Mouse (Mus musculus): ENCODE measurements around the gene Herc2. TPM values are rescaled to one million over a fixed set of nuclear protein-coding genes. Genes with fewer than 3 reads are reported as not detected.
A peak's percentile ranks its signal among the peaks of the same experiment; 100 is the strongest.
"Not testable (repeated sequence)": the region's sequence is repeated elsewhere in the genome, so short reads cannot be mapped to it uniquely, and the experiment has no call there.

Herc2 gene
- 10 to 100 TPM; 39.4 to 54.3 TPM for total RNA-seq (2021)
- long read RNA-seq, experiment 1, partial matches to known transcripts, result 10 of 10 reads
- long read RNA-seq, experiment 1, other reads (novel, unspliced or antisense), result 0 of 10 reads
- long read RNA-seq, experiment 2, partial matches to known transcripts, result 2 of 2 reads
- long read RNA-seq, experiment 2, other reads (novel, unspliced or antisense), result 0 of 2 reads

- peak; percentile 99 for DNase-seq
Observed at GRCm38 (mm10) chr7:56049831-56050321, at the start of gene Herc2. Herc2 (plus strand) TSS chr7:56050196.

GRCm38 (mm10) chr7:56010318-56011017 lies 39.5 kb upstream of the Herc2 start:
- peak; percentile 25 for DNase-seq

GRCm38 (mm10) chr7:56011018-56011333 lies 39.0 kb upstream of the Herc2 start:
- DNase-seq, result no peak

GRCm38 (mm10) chr7:56013261-56014001 lies 36.6 kb upstream of the Herc2 start:
- no peak for DNase-seq

DNA sequence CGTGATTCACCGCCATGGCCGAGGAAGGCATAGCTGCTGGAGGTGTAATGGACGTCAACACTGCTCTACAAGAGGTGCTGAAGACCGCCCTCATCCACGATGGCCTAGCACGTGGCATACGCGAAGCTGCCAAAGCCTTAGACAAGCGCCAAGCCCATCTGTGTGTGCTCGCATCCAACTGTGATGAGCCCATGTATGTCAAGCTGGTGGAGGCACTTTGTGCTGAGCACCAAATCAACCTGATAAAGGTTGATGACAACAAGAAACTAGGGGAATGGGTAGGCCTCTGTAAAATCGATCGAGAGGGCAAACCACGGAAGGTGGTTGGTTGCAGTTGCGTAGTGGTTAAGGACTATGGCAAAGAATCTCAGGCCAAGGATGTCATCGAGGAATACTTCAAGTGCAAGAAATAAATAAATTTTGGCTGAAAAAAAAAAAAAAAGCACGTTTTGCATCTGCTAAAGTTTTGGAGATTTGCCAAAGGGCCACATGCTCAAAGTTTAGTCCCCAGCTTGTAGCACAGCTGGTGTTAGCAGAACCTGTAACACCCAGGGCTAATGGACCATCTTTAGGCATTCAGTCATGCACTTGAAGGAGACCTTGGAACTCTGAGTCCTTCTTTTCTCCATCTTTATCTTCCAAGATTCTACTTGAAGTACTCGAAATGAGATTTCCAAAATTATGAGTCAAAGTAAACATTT lies 35.8 kb upstream of the Herc2 start:
- not testable (repeated sequence) for DNase-seq

DNA sequence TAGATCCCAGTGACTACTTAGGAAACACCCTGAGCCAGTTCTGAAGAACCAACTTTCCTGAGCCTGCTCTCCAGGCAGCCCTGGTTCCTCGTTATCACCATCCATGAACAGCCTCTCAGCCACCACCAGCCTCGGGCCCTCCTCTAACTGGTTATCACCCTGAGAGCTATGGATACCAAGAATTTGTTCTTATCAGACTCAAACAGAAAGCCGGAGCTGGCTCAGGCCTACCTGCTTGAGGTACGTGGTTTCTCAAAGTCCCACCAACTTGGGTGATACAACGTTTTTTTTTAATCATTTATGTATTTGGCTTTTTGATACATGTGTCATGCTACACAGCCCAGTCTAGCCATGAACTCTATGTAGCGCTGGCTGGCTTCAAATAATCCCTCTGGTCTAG lies 34.8 kb upstream of the Herc2 start:
- DNase-seq, result no peak

DNA sequence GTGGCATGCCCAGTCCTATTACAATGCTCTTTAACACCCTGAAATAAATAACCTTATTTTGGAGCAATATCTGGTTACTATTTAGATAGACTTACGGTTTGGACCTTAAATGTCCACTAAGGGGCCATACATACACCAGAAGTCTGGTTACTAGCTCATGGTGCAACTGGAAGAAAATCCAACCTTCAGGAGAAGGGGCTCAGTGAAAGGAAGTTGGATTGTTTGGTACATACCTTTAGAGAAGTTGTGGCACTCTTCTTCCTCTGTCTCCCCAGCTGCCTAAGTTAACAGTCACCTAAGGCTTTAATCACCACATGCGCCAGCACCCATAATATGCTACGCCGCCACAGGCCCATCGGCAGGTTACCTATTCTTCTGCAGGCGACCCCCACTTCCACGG lies 34.2 kb upstream of the Herc2 start:
- no peak for DNase-seq

- DNase-seq, result no peak
Observed at GRCm38 (mm10) chr7:56017761-56018160, 32.2 kb upstream of the Herc2 start.

DNA sequence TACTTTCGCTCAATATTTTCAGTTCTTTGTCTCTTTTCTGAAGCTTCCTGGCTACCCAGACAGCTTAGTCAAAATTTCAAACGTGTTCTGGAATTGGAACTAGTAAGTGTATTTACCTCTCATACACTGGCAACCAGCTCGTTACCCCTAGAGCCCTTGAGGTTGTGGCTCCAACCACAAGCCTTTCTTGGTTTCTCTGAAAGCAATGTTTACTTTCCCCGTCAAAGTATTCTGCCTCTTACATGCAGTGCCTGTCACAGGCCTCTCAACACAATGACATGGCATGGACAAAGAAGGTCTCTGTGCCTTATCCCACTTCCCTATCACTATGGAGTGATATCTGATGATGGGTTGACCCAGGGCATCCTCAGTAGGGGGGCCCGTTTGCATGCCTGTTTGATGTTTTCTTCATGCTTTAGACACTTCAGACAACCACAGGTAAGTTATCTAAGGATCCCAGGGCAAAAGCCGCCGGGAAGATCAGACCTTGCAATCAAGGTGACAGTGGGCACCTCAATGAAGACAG lies 31.5 kb upstream of the Herc2 start:
- DNase-seq, result no peak

GRCm38 (mm10) chr7:56018972-56019929 lies 30.7 kb upstream of the Herc2 start:
- DNase-seq, result peak; percentile 83

GRCm38 (mm10) chr7:56019930-56020253 lies 30.1 kb upstream of the Herc2 start, which contains the start of gene Nipa1:
Nipa1 (minus strand) TSS chr7:56019954.
- no peak for DNase-seq

DNA sequence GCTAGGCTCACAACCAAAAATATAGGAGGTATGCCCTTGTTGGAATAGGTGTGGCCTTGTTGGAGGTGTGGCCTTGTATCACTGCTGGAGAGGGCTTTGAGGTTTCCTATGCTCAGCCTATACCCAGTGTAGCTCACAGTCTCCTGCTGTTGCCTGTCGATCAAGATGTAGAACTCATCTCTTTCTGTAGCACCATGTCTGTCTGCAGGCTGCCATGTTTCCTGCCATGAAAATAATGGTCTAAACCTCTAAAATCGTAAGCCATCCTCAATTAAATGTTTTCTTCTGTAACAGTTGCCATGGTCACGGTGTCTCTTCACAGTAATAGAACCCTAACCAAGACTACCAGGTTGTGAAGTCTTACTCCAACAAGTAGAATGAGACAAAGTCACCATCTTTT lies 26.4 kb upstream of the Herc2 start:
- no peak for DNase-seq

- peak; percentile 87 for DNase-seq
Observed at GRCm38 (mm10) chr7:56042353-56042752, 7.6 kb upstream of the Herc2 start.

GRCm38 (mm10) chr7:56043577-56044266 lies 6.3 kb upstream of the Herc2 start:
- no peak for DNase-seq

DNA sequence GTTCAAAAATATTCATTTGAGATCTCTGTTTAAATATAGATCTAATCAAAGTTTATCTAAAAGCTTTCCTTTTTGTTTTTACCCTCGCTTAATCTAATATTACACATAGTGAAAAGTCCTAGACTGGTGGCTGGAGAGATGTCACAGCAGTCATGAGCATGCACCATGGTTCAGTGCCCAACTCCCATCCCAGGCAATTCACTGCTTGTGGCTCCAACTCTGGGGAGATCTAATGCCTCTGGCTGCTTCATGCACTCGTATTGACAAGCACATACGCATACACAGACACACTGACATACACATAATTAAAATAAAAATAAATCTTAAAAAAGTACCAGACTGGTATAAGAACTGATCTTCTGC lies 5.7 kb upstream of the Herc2 start:
- DNase-seq, result no peak

DNA sequence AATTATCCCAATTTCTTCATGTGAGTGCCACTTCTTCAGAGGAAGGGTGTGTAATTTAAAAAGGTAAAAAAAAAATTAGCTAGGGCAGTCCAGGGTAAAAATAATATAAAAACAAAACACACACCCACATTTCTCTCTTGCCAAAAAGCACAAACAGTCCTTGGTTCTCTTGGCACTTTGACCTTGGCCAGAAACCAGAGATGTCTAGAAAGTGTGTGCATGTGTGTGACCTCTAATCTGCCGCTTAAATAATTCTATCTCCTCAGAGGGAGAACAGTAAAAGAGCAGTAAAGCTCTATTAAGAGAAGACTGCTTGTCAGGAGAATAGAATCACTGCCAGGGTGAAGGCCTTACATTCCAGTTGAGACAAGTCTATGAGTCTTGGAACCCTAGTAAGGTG lies 2.8 kb upstream of the Herc2 start:
- DNase-seq, result peak; percentile 42

DNA sequence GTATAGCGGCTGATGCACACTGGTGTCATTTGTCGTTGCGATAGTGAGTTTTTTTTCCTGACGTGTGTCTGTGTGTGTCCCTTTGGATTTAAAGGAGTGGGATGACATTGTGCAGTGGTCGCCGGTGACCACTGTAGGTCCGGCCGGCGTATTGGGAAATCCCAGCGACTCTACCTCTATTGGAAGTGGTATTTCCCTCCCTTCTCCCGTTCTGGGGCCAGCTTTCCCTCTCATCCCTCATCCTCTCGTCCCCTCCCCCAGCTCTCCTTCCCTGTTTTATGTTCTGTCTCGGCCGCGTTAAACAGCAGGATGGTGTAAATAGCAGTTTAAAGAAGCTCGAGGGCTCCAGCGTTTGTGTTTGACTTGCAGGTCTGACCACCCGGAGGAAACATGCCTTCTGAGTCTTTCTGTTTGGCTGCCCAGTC lies 503 bp downstream of the Herc2 start:
- peak; percentile 50 for DNase-seq

GRCm38 (mm10) chr7:56052996-56053395 lies 3.0 kb downstream of the Herc2 start:
- DNase-seq, result no peak

DNA sequence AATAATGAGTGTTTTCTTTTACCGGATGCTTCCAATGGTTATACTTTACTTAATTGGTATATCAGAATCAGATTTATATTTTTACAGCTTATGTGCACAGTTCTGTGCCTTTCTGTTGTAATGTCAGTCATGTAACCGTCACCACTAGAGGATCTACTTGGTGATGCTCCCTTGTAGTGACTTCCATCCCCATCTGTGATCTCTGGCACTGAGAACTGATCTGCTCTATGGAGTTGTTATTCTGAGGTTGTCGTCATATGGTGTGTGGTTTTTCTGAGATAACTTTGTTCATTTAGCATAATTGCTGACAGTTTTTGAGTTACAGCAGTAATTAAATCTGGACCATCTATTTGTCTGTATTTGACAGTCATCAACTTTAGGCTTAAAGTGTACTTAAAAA lies 5.3 kb downstream of the Herc2 start:
- DNase-seq, result no peak

- peak; percentile 51 for DNase-seq
Observed at GRCm38 (mm10) chr7:56064876-56065275, 14.9 kb downstream of the Herc2 start.

- no peak for DNase-seq
Observed at GRCm38 (mm10) chr7:56066136-56066535, 16.1 kb downstream of the Herc2 start.
